Mouse (Mus musculus) liver, adult 2 months (tissue): ENCODE results near the gene Gm5624.
"Not testable (repeated sequence)": the region's sequence is repeated elsewhere in the genome, so short reads cannot be mapped to it uniquely, and the experiment has no call there.

ENCODE experiments used
- CTCF ChIP-seq: fragments of 200-500 bp; IDR thresholded peaks from 2 replicates; pipeline ENCODE4 v1.5.1; 2011; ENCODE audit warnings: low read depth, low read length, control low read depth
- POLR2A ChIP-seq: fragments of 200-500 bp; IDR thresholded peaks from 2 replicates; pipeline ENCODE4 v1.6.1; 2011; ENCODE audit warnings: low read length, control low read depth; ENCODE audit not compliant: insufficient read depth; ENCODE audit errors: extremely low read depth

GRCm38 (mm10) chr14:44582853-44583252, 44.9 kb downstream of the Gm5624 start, which contains the start of gene Gm8247:
- not testable (repeated sequence) for TF ChIP-seq CTCF, POLR2A
